Mouse (Mus musculus): ENCODE measurements at regions not wholly inside any gene's neighbourhood (a gene's known extent, or its start where the extent isn't known, plus 50 kb on each side); places are given as distances from the start of the nearest gene placed in this dataset.

DNA sequence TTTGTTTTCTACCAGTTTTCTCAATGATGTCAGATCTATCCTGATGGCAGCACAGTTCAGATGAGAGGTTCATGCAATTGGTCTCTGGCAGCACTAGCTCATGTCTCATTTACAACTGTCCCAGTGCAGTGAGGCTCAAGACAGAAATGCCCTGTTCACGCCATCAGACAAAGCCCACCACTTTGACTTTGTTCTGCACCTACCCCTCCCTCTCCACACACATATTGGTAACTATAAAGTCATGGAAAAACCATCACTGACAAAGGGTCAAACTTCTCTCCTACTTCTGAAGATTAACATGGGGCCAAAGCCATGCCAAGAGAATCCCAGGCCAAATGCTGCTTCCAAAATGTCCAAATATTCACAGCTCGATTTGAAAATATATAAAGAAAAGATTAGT, 302.7 kb downstream of the Slc30a10 start:
- TF ChIP-seq POLR2A (IDR thresholded peaks at IDR 0.05; ENCODE audit: control insufficient read depth, low read depth, low read length) (no peak), CTCF (IDR thresholded peaks at IDR 0.05; ENCODE audit: control insufficient read depth, insufficient read depth, insufficient replicate concordance, low read depth, low read length) (no peak)

Data from testis, adult 2 months (tissue).